Mouse (Mus musculus): ENCODE measurements around the gene Tsc22d4.
A peak's percentile ranks its signal among the peaks of the same experiment; 100 is the strongest.
"Not testable (repeated sequence)": the region's sequence is repeated elsewhere in the genome, so short reads cannot be mapped to it uniquely, and the experiment has no call there.

Gene Tsc22d4

GRCm38 (mm10) chr5:137741023-137741931 lies 4.3 kb upstream of the Tsc22d4 start, which contains the start of gene Nyap1:
Gene Nyap1 (minus strand): TSS chr5:137741607.
- peak; percentile 89 for DNase-seq (ENCODE audit: extremely low read depth, insufficient read length, low spot score)

GRCm38 (mm10) chr5:137742048-137742447 lies 3.5 kb upstream of the Tsc22d4 start:
- no peak for DNase-seq (ENCODE audit: extremely low read depth, insufficient read length, low spot score)

- DNase-seq (ENCODE audit: extremely low read depth, insufficient read length, low spot score), result no peak
Observed at GRCm38 (mm10) chr5:137742836-137743235, 2.7 kb upstream of the Tsc22d4 start.

- DNase-seq (ENCODE audit: extremely low read depth, insufficient read length, low spot score), result no peak
Observed at GRCm38 (mm10) chr5:137744197-137744596, 1.3 kb upstream of the Tsc22d4 start.

- DNase-seq (ENCODE audit: extremely low read depth, insufficient read length, low spot score), result peak; percentile 79
Observed at GRCm38 (mm10) chr5:137746282-137746850, 836 bp downstream of the Tsc22d4 start.

GRCm38 (mm10) chr5:137746851-137747325 lies 1.4 kb downstream of the Tsc22d4 start:
- no peak for DNase-seq (ENCODE audit: extremely low read depth, insufficient read length, low spot score)

- DNase-seq (ENCODE audit: extremely low read depth, insufficient read length, low spot score), result peak; percentile 44
Observed at GRCm38 (mm10) chr5:137747326-137747961, 1.9 kb downstream of the Tsc22d4 start.

- DNase-seq (ENCODE audit: extremely low read depth, insufficient read length, low spot score), result no peak
Observed at GRCm38 (mm10) chr5:137748130-137748770, 2.7 kb downstream of the Tsc22d4 start.

GRCm38 (mm10) chr5:137749196-137749836 lies 3.8 kb downstream of the Tsc22d4 start:
- no peak for DNase-seq (ENCODE audit: extremely low read depth, insufficient read length, low spot score)

- not testable (repeated sequence) for DNase-seq (ENCODE audit: extremely low read depth, insufficient read length, low spot score)
Observed at GRCm38 (mm10) chr5:137750212-137750611, 4.7 kb downstream of the Tsc22d4 start.

- DNase-seq (ENCODE audit: extremely low read depth, insufficient read length, low spot score), result no peak
Observed at GRCm38 (mm10) chr5:137751221-137751887, 5.8 kb downstream of the Tsc22d4 start.

GRCm38 (mm10) chr5:137751988-137752387 lies 6.5 kb downstream of the Tsc22d4 start:
- no peak for DNase-seq (ENCODE audit: extremely low read depth, insufficient read length, low spot score)

GRCm38 (mm10) chr5:137753111-137753832 lies 7.7 kb downstream of the Tsc22d4 start:
- DNase-seq (ENCODE audit: extremely low read depth, insufficient read length, low spot score), result no peak

GRCm38 (mm10) chr5:137755425-137755824 lies 9.9 kb downstream of the Tsc22d4 start:
- DNase-seq (ENCODE audit: extremely low read depth, insufficient read length, low spot score), result no peak

GRCm38 (mm10) chr5:137756106-137756505 lies 10.6 kb downstream of the Tsc22d4 start:
- no peak for DNase-seq (ENCODE audit: extremely low read depth, insufficient read length, low spot score)

GRCm38 (mm10) chr5:137756882-137757661 lies 11.5 kb downstream of the Tsc22d4 start:
- DNase-seq (ENCODE audit: extremely low read depth, insufficient read length, low spot score), result peak; percentile 51

- no peak for DNase-seq (ENCODE audit: extremely low read depth, insufficient read length, low spot score)
Observed at GRCm38 (mm10) chr5:137757887-137758286, 12.4 kb downstream of the Tsc22d4 start.

- DNase-seq (ENCODE audit: extremely low read depth, insufficient read length, low spot score), result no peak
Observed at GRCm38 (mm10) chr5:137758921-137759534, 13.5 kb downstream of the Tsc22d4 start.
